Mouse (Mus musculus) heart, adult 2 months (tissue): ENCODE data around the gene Gm13030. TPM values are rescaled to one million over a fixed set of nuclear protein-coding genes. Genes with fewer than 3 reads are reported as not detected.

Experiments
- DNase-seq, 2 experiments: peaks; one replicate each; pipeline ENCODE4 v3.0.0; 2021
- H3K27ac ChIP-seq: fragments of 200-600 bp; 2 replicates; pipeline ENCODE4 v1.8.1; 2022
- H3K27me3 ChIP-seq: fragments of 200-500 bp; 2 replicates; pipeline ENCODE4 v1.6.1; 2012; ENCODE audit warnings: mild to moderate bottlenecking, low read length, inconsistent platforms, mixed read lengths; ENCODE audit not compliant: control insufficient read depth, insufficient read depth
- H3K36me3 ChIP-seq: fragments of 200-500 bp; 2 replicates; pipeline ENCODE4 v1.6.1; 2012; ENCODE audit warnings: low read length, inconsistent platforms; ENCODE audit not compliant: control insufficient read depth, insufficient read depth
- H3K4me1 ChIP-seq: fragments of 200-500 bp; 2 replicates; pipeline ENCODE4 v1.6.1; 2011; ENCODE audit warnings: low read length; ENCODE audit not compliant: control insufficient read depth, insufficient read depth
- H3K4me3 ChIP-seq: fragments of 200-600 bp; 2 replicates; pipeline ENCODE4 v1.8.1; 2022
- H3K79me2 ChIP-seq: fragments of 200-500 bp; replicated peaks from 2 replicates; pipeline ENCODE4 v1.6.1; 2012; ENCODE audit warnings: mild to moderate bottlenecking, inconsistent platforms, low read length, moderate library complexity, mixed read lengths; ENCODE audit not compliant: control insufficient read depth, insufficient read depth
- H3K9ac ChIP-seq: fragments of 200-500 bp; 2 replicates; pipeline ENCODE4 v1.6.1; 2012; ENCODE audit warnings: low read depth, mild to moderate bottlenecking, control low read depth, inconsistent platforms, low read length, mixed read lengths
- CTCF ChIP-seq: fragments of 200-600 bp; IDR thresholded peaks from 2 replicates; pipeline ENCODE4 v1.8.1; 2022; ENCODE audit warnings: antibody characterized with exemption, mild to moderate bottlenecking, moderate library complexity
- EP300 ChIP-seq: fragments of 200-500 bp; IDR thresholded peaks from 2 replicates; pipeline ENCODE4 v1.6.1; 2011; ENCODE audit warnings: low read depth, low read length, control low read depth; ENCODE audit not compliant: insufficient read depth
- POLR2A ChIP-seq: fragments of 200-500 bp; IDR thresholded peaks from 2 replicates; pipeline ENCODE4 v1.6.1; 2011; ENCODE audit warnings: mild to moderate bottlenecking, low read depth, low read length, control low read depth; ENCODE audit not compliant: insufficient read depth
- WGBS: fragments of 180-500 bp; shearing (Covaris S2); methylation state at CpG from one replicate; pipeline ENCODE4 v1.1.7; 2018; 5-methylcytosine and 5-hydroxymethylcytosine counted together
- intact Hi-C: fragments of 180-260 bp; cut with DNase I; formaldehyde crosslinking; loops from one replicate; pipeline ENCODE4 v1.15.1; 2025
- long read RNA-seq: library from polyadenylated mRNA; stranded (forward); transcript quantifications from one replicate; pipeline ENCODE4 v2.0.0, GENCODE M21; 2021
- polyA plus RNA-seq: library from polyadenylated mRNA; depleted of rRNA; stranded (reverse); fragments of >200 nt; gene quantifications from 2 replicates; pipeline ENCODE4 v1.2.3, GENCODE M21; 2012; rRNA removed
- total RNA-seq, 2 experiments: library from RNA; stranded (reverse); gene quantifications; 2 replicates each; pipeline ENCODE4 v1.2.3; 2021

Gene Gm13030
- total RNA-seq = not detected
- not detected in 2 replicates for polyA plus RNA-seq
- long read RNA-seq = 0 reads

DNA sequence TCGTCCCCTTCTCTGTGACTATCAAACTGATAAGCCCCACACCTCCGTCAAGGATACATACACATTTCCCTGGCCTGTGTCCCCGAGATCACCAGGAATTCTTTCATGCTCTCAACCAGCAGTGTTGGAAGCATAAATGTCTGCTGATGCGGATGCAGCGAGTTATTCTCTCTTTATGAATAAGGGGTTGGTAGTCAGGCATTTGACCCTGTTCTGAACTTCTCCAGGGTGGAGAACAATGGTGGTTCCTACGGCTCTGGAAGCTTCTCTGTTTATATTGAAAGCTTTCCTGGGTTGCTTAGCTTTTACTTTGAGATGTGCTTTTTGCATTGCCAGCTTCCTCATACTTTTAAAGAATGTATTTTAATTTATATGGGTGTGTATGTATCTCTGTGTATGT lies at the start of gene Gm13030:
Gene Gm13030, minus strand, starts transcription at position 101 of the 400 bp plus-strand sequence.
- Histone ChIP-seq H3K9ac (no peak within 1 kb of the TSS), H3K27ac (no peak within 1 kb of the TSS), H3K79me2 (no peaks in the 10 kb centered on the region), H3K27me3 (no peaks in the 10 kb centered on the region), H3K4me3 (no peak within 1 kb of the TSS), H3K4me1 (no peaks in the 10 kb centered on the region), H3K36me3 (no peaks in the 10 kb centered on the region)
- DNase-seq = no peak
- intact Hi-C loops = no loop called here
- WGBS = 74% methylated on average over 6 of the region's 6 CpGs
- TF ChIP-seq POLR2A (no peak), EP300 (no peak), CTCF (no peak)

DNA sequence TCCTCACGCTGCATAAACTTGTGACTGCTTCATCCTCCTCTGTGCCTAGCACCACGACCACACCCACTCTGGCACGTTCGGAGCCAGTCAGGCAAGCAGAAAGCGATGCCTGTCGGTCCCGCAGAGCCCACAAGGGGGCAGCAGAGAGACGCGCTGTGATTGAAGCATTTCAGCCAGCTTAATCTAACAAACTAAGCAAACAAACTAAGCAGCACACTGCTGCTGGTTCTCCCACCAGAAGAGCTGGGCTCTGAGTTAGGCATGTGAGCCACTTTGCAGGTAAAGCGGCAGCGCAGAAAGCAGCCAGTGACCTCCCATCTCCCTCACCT lies 48.3 kb upstream of the Gm13030 start:
- Histone ChIP-seq H3K4me3 (no peak overlapping the region), H3K27me3 (no peaks in the 10 kb centered on the region), H3K79me2 (no peaks in the 10 kb centered on the region), H3K4me1 (no peaks in the 10 kb centered on the region), H3K36me3 (no peaks in the 10 kb centered on the region), H3K9ac (no peak overlapping the region), H3K27ac (no peak overlapping the region)
- intact Hi-C loops = loop anchor here (2.0 to 5.0 kb wide), 3 partner anchors 50 to 157 kb away; partner anchors contain the start of gene Tmco4
- peak; percentile 91 to 97 for DNase-seq
- TF ChIP-seq CTCF = no peak
- TF ChIP-seq EP300 = peak; percentile 92; the same call in 1 of the 2 replicates
- TF ChIP-seq POLR2A = no peak
- 2% methylated on average over 11 of the region's 11 CpGs for WGBS

DNA sequence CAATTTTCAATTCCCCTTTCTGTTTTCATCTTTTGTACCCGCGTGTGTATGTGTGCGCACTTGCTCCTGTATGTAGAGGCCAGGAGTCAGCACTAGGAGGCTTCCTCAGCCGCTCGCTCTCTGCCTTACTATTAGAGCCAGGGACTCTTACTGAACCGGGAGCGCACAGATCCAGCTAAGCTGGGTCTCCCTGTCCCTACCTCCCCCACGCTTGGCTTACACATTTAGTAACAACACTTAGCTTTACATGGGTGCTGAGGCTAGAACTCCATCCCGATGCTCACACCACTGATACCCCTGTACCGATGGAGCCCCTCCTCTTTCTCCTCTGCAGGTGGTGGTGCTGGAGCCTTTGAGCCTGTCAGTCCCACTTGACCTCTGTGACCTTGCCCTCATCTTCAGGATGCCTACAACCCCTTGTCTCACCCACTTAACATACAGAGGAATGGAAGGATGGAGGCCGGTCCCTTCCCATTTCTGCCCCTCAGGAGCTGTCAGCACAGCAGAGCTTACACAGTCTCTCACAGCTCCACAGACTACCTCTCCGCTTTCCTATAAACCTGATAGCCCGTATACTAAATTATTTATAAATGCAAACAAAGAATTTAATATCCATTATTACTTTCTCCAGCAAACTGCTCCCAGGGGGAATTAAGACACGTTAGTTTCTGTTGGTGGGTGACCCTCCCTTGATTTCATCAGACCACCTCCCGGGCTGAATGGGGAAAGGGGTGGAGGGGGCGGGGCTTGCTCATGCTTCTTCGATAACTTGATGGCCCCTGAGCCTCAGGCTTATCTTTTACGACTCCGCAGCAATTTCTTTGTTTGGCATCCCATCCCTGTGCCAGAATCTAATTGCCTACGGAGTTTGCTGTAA lies 47.7 kb upstream of the Gm13030 start:
- intact Hi-C loops = loop anchor here (2.0 to 5.0 kb wide), 3 partner anchors 51 to 157 kb away; partner anchors contain the start of gene Tmco4
- H3K27ac ChIP-seq = no peak overlapping the region
- H3K4me3 ChIP-seq = no peak overlapping the region
- H3K9ac ChIP-seq = no peak overlapping the region
- no peak for DNase-seq
- H3K36me3 ChIP-seq = no peaks in the 10 kb centered on the region
- TF ChIP-seq POLR2A (no peak), EP300 (no peak), CTCF (no peak)
- H3K79me2 ChIP-seq = no peaks in the 10 kb centered on the region
- 37% methylated on average over 20 of the region's 20 CpGs for WGBS
- no peaks in the 10 kb centered on the region for H3K27me3 ChIP-seq
- H3K4me1 ChIP-seq = no peaks in the 10 kb centered on the region

DNA sequence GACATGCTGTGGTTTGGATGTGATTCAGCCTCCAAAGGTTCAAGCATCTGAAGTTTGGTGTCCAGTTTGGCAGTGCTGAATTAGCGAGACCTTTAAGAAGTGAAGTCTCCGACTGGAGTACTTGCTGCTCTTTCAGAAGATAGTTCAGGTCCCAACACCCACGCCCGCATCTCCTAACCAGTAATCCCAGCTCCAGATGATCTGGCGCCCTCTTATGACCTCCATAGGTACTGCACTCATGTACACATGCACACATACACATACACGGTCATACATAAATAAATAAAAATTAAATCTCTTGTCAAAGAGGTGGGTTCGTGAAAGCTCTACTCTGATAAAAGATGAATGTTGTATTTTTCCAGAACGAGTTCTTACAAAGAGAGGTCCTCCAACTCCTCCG lies 43.5 kb upstream of the Gm13030 start:
- TF ChIP-seq EP300 = no peak
- TF ChIP-seq POLR2A = no peak
- peak; percentile 35 for TF ChIP-seq CTCF
- no peaks in the 10 kb centered on the region for H3K79me2 ChIP-seq
- no peaks in the 10 kb centered on the region for H3K36me3 ChIP-seq
- no peaks in the 10 kb centered on the region; the same call in 1 of the 2 replicates for H3K4me1 ChIP-seq
- no peak overlapping the region for H3K9ac ChIP-seq
- WGBS = 84% methylated on average over 9 of the region's 9 CpGs
- intact Hi-C loops = loop anchor here (5.0 to 10.0 kb wide), 2 partner anchors 215 to 338 kb away; partner anchors contain the start of gene Minos1
- no peak overlapping the region for H3K27ac ChIP-seq
- no peak for DNase-seq
- no peaks in the 10 kb centered on the region for H3K27me3 ChIP-seq
- no peak overlapping the region for H3K4me3 ChIP-seq

DNA sequence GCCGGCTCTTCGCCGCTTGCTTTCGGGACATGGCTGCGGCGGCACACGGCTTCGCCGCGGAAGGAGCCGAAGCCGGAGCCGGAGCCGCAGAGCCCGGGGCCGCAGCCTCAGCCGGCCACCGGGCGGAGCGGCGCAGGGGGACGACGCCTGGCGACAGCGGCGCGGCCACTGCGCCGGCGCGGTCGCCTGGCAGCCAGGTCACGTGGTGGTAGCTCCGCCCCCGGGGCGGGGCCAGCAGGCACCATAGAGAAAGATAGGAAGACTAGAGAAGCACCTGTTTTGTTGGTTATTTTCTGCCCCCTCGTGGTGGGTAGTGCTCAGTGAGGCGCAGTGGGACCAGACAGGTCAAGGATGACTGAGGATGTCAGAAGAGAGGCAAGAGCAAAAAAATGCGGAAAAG lies 40.0 kb upstream of the Gm13030 start, which contains the start of gene Otud3:
Gene Otud3, minus strand, starts transcription at position 149 of the 400 bp plus-strand sequence.
- no peaks in the 10 kb centered on the region; the same call in 1 of the 2 replicates for H3K4me1 ChIP-seq
- peak within 1 kb of the TSS; percentile 94 for H3K9ac ChIP-seq
- peak; percentile 52; the same call in 1 of the 2 replicates for TF ChIP-seq EP300
- TF ChIP-seq POLR2A = peak; percentile 68
- peak; percentile 85 for TF ChIP-seq CTCF
- intact Hi-C loops = loop anchor here (10.0 kb wide), 1 partner anchor 341 kb away; no protein-coding TSS in a partner anchor
- H3K27ac ChIP-seq = peak within 1 kb of the TSS; percentile 73
- H3K36me3 ChIP-seq = no peaks in the 10 kb centered on the region
- H3K27me3 ChIP-seq = no peaks in the 10 kb centered on the region
- 1% methylated on average over 39 of the region's 39 CpGs for WGBS
- peak within 1 kb of the TSS; percentile 58 for H3K4me3 ChIP-seq
- peak; percentile 96 to 98 for DNase-seq
- H3K79me2 ChIP-seq = peaks cover 4% of the 10 kb centered on the region; the same call in 1 of the 2 replicates

DNA sequence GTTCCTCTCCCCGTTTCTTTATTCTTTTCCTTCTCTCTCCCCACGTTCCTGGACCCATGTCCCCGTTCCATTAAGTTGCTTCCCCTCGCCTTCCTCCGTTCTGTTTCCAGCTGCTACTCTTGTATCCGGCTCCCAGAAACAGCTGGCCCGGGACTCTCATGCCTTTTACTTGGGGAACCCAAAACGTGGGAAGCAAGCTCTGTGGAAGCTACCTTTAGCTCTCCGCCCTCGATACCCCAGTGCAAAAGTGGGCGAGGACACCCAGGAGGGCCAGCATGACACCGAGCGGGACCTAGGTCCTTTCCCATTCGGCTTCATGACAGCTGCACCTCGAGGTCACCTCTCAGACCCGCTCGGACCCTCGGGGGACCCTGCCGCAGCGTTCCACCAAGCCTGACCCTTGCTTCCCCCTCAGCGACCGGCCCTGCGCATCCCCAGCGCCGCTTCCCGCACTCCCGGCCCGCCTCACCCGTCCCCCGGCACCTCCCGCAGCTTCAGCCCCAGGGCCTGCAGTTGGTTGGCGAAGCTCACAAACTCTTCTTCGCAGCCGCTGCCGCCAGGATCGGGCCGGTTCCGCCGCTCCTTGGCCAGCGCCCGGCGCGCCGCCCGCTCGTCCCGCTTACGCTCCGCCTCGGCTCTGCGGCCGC lies 39.5 kb upstream of the Gm13030 start:
- H3K4me1 ChIP-seq = no peaks in the 10 kb centered on the region; the same call in 1 of the 2 replicates
- intact Hi-C loops = loop anchor here (10.0 kb wide), 1 partner anchor 342 kb away; no protein-coding TSS in a partner anchor
- WGBS = under 1% methylated on average over 52 of the region's 52 CpGs
- H3K27ac ChIP-seq = peak overlapping the region; percentile 73
- no peak for TF ChIP-seq EP300
- no peak for TF ChIP-seq CTCF
- no peak for TF ChIP-seq POLR2A
- no peaks in the 10 kb centered on the region for H3K27me3 ChIP-seq
- no peak for DNase-seq
- H3K9ac ChIP-seq = peak overlapping the region; percentile 94
- peaks cover 4% of the 10 kb centered on the region; the same call in 1 of the 2 replicates for H3K79me2 ChIP-seq
- H3K4me3 ChIP-seq = peak overlapping the region; percentile 58
- no peaks in the 10 kb centered on the region for H3K36me3 ChIP-seq
